Mouse (Mus musculus): ENCODE results near the gene Ttll2.
"Not testable (repeated sequence)": the region's sequence is repeated elsewhere in the genome, so short reads cannot be mapped to it uniquely, and the experiment has no call there.

The Ttll2 gene

DNA sequence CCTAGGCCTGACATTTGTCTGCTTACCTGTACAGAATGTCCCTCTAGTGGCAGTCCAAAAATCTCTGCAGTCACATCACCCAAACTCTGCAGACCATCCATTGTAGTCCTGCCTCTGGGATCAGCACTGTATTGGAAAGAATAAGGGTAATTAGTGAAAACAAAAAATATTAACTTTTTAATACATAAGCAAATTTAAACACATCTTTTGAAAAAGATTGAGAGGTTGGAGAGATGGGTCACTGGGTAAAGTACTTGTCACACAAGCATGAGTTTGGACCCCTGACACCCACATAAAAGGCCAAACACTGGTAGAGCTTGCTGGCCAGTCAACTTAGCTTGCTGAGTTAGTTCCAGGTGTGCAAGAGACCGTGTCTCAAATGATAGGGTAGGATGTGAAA is at the start of gene Ttll2:
TSS of gene Ttll2 (minus strand) at position 101 of the 400 bp plus-strand sequence.
- not testable (repeated sequence) for DNase-seq

DNA sequence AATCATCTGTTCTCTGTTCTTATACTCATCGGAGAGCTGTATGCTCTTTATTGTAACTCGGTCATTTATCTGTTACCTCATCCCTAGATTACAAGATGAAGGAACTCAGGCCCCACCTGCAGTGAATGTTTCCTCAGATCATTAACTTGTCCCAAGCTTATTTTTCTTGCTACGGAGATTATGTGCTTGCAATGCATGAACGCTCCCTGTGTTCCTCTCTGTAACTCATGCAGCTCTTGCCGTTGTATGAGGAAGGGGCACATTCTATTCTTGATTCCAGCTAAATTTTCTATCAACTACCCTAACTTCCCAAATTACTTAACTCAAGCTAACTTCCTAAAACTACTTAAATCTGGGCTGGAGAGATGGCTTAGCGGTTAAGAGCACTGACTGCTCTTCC is 47.3 kb upstream of the Ttll2 start:
- DNase-seq, result not testable (repeated sequence)

DNA sequence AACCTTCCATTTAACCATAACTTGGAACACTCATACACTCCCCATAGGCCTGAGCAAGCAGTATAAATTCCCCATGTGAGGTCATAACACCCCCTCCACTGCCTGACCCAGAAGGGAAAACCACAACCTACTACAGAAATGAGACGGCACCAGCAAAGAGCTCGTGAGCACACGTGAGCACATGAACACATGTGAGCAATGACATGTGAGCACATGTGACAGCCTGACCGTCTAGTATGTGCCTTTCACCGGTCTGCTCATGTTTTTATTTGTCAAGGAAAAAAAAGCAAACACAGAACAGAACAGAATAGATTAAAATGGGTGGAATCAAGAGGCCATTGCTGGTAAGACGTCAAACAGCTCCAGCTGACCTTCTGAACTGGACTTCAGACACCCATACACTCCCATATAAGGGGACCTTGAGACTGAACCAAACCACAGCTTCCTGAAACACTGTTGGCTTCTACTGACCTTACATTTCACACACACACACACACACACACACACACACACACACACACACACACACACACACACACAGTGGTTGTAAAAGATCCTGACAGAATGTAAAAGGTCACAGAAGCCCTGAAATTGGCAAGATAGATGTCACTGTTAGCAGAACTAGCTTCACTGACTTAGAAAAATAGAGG is 45.8 kb upstream of the Ttll2 start:
- DNase-seq, result not testable (repeated sequence)

DNA sequence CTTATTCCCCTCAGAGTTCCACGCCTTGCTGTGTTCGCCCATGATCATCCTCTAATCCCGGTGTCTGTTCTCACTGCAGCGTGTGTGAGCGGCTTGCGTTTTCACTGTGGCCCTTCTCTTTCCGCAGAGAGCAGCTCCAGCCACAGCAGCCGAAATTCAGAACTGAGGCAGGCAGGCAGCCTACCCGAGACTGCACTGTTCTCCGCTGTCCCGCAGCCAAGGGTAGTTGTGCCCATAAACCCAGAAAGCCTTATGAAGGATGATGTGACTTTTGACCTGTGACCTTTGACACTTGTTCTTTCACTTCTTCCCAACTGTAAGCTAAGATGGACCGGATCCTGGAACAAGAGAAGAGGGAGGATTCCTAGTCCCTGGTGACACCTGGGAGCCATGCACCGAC is 44.6 kb upstream of the Ttll2 start:
- DNase-seq, result not testable (repeated sequence)

DNA sequence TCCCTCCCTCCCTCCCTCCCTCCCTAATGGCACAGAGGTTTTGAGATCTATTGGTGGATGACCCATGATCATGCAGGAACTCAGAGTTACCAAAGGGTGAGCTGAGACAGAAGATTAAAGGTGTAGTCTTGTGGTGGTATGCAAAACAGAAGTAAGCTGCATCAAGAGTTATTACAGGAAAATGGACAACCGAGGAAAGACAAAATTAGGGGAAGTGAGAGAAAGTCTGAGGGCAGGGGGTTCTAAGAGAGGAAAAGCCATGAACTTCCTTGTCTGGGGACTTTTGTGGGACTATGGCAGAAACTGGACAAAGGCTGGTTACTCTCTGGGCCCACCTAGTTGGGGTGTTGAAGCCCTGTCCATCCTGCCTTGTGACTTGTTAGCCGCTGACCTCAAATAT is 43.8 kb upstream of the Ttll2 start:
- DNase-seq, result not testable (repeated sequence)

DNA sequence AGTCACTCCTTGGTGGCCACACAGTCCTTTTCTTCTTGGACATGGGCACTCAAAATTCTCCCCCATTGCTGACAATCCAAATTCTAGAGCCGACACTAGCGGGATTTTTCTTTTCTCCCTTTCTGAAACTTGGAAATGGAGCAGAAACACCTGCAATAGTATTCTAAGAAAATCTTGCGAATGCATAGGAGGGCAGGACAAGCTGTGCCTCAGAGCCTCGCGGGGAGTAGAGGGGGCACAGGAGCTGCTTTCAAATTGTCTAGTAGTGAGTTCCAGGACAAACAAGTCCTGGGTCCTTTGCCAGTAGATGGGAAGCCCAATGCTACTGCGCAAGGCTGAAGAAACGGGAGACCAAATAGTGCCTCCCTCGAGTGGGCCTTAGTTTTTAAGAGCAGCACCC is 43.2 kb upstream of the Ttll2 start:
- not testable (repeated sequence) for DNase-seq

DNA sequence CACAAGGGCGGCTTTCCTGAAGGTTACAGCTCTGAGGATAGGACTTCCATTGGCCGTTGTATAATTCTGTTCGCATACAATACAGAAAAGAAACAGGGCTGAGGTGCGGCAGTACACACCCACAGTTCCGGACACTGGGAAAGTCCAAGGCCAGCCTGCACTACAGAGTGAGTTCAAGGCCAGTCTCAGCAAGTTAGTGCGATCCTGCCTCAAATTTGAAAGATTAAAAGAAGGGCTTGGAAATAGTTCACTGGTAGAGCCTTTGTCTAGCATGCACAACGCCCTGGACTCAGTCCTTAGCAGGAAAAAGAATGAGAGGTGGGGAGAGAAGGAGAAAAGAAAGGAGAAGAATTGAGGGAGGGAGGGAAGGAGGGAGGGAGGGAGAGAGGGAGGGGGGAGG is 42.6 kb upstream of the Ttll2 start:
- DNase-seq, result not testable (repeated sequence)

DNA sequence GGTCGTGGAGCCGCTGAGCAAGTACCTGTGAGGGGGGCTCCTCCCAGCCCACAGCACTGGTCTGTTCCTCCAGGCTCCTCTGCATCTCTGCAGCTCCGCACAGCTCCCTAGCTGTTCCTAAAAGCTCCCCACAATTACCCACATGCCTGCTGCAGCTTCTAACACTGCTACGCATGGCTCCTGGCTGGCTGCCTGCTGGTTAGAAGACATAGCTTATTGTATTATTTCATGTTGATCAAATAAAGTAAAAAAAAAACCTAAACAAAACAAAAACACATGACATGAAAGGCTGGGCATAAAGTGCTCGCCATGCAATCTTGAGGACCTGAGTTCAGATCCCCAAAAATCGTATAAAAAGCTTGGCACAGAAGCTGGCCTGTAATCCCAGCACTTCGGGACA is 37.4 kb upstream of the Ttll2 start:
- DNase-seq, result peak; percentile 48 to 49

DNA sequence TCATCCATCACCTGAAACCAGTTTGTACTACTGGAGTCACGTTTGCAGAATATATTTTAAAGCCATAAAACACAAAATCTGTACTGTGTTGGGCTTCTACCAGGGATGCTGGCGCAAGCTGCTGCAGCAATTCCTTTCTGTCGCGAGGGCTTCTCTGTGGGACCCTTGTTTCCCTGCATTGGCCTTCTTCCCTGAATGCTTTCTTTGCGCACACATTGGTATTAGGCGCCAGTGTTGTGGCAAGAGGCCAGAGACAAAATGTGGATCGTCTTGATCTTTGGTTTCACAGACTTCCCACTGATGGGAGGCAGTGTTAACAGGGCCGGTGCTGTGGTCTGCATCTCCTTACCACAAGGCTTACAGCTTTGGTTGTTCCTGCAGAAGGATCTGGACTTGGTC is 36.5 kb upstream of the Ttll2 start:
- peak in 1 of 2 experiments; percentile 27 for DNase-seq

DNA sequence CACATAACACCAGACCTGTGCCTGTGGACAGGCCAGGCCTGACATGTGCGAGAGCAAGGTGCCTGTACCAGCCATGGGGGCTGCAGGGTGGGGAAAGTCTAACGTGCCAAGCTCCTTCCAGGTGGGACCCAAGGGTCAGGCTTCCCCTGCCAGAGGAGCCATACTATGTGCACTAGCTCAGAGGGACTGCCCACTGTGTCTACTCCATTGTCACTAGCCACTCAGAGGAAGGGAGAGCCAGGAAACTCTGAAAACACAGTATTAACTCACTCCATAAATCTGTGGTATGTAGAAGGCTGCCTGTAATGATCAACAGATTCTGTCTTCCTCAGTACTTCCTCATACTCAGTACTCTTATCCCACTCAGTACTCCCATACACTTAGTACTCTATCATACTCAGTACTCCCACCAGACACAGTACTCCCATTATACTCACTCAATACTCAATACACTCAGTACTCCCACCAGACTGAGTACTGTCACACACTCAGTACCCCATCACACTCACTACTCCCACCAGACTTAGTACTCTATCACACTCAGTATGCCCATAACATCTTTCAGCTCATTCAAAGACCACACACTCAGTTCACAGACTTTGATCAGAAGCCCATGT is 36.0 kb upstream of the Ttll2 start:
- not testable (repeated sequence) for DNase-seq

DNA sequence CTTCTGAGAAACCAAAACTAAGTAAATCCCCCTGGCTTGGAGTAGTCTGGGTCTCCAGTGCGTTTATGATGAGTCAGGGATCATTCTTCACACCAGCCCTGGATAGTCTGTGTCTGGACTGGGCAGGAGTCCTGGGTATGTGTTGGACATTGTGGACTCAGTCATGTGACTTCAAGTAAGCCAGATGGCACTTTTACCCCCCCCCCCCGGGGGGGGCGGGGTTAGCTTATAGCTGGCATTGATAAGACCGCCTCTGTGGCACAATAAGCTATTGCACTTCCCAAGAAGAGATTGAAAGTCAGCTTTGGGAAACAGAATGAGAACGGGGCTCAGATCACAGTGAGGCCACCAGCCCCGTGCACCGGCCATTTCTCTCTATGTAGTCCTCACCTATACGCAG is 33.5 kb upstream of the Ttll2 start:
- peak; percentile 15 to 17 for DNase-seq

DNA sequence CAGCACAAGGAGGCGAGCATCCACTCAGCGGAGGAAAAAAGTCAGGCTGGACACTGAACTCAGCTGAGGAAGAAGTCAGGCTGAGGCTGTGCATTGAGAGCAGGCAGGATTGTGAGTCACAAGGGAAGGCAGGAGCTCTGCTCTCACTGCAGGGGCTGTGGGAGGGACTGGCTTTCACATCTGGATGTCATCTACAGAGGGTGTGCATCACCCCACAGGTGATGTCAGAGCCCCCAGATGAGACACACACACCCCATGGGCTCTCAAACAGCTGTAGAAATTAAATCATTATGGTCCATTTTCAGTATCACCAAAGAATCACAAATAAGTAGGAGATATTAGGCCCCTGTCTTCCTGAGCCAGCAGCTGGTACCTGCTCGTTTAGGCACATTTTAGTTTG is 32.9 kb upstream of the Ttll2 start, which contains the start of gene Unc93a2:
TSS of gene Unc93a2 (minus strand) at position 101 of the 400 bp plus-strand sequence.
- DNase-seq, result not testable (repeated sequence)

DNA sequence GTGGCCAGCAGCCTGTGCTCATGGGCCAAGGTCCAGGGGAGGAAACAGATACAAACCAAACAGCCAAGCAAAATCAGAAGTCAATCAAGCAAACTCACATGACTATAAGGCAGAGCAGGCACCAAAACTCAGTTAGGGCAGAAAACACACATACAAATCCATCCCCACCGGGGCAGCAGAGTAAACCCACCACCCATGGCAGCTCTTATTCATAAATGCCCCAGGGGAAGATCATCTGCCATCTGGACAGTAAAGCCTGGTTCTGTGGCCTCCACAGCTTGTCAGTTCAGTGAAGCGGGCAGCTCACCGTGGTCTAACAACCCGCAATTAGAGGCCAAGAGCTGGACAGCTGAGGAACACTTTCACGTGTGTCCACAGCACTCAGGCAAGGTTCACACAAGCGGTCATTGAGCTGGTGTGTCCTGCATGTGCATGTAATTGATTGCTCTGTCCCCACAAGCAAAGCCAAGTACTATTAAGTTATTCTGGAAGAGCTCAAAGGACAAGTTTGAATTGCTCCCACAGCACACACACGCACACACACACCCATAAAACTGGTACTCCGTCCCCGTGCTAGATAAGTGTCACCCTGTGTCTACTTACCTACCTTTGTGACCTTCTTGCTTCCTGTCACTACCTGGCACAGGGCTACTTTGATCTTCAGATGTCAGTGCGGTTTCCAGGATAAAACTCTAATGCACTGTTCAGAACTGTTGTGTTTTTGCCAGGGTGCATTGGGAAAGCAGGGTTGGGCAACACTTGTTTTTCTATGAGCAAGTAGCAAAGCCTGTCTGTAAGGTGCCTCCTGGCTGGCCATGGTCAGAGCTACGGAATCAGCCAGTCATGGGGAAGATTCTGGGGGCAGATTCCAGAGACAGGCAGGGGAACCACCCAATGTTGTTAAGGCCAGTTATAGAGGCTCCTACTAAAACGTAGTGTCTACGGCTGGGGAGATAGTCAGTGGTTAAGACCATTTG is 31.0 kb upstream of the Ttll2 start:
- DNase-seq, result not testable (repeated sequence)

DNA sequence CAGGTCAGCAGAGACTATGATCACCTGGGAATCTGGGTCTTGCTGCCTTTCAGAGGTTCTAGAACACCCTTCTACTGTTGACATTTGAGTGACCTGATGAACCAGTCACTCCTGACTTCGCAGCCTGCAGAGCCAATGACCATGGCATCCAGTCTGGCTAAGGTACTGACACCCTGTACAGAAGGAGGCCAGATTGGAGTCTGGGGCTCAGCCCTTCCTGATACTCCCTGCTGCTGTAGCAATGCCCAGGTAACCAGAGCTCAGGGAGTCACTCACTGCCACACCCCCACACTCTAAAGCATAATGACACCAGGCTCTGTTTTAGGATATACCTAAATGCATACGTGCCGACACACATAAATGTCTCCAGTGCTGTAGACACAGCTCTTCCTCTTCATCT is 30.2 kb upstream of the Ttll2 start:
- not testable (repeated sequence) for DNase-seq

DNA sequence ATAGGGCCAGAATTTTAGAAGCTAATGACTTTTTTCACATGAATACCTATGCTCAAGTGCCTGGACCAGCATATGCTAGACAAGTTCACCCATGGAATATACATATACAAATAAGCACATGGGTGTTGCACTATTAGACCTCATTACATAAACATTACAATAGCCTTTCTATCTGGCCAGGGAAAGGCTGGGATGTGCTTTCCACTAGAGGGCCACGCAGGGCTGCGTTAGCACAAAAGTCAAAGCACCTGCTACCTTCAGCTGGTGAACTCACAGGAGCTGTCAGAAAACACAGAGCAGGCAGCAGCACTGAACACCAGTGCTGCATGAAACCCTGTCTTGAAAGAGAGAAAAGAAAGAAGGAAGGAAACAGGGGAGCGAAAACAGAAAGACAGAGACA is 25.4 kb upstream of the Ttll2 start:
- DNase-seq, result not testable (repeated sequence)

DNA sequence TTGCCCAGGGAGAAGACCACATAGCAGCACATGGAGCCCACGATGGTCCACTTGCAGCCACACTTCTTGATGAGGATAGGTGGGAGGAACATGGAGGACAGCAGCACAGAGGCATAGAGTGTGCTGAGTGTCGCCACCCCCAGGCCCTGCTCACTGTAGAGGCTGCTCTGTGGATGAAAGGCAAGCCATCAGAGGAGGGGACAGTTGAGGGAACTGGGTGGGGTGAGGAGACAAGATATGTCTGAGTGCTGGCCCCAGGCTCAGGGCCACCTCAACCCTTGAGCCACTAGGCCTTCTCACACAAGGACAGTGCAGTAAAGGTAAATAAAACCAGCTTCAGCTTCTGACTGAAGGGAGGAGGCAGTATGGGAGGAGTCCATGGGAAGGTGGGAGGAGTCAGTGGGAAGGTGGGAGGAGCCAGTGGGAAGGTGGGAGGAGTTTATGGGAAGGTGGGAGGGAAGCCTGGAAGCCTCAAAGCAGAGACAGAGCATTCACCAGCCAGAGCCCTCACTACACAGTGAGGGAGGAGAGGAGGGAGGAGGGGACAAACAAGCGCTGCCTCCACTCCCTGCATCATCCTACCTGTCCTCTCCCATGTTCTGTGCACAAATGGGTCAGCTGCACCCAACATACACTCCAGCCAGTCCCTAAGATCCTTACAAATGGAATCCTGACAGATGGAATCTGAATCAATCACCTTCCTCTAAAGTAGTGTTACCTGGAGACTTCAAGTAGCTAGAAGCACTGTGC is 24.6 kb upstream of the Ttll2 start:
- DNase-seq, result not testable (repeated sequence)

DNA sequence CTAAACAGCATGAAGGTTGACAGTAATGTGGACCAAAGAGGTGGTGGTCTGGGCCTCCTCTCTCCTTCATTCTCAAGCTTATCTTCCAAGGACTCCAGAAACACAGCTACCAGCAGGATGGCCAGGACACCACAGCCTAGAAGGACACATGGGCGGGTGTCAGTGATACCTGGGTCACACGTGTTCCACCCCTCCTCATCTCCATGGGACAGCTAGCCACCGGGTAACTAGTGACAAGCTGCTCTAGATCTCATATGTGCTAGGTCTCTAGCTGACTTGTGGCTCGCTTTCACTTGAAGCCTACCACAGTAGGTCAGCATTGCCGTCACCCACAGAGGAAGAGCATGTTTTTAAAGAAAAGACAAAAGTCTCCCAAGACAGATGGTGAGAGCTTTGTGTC is 19.4 kb upstream of the Ttll2 start, which contains the start of gene Gm49630:
TSS of gene Gm49630 (minus strand) at position 101 of the 400 bp plus-strand sequence.
- DNase-seq, result not testable (repeated sequence)

DNA sequence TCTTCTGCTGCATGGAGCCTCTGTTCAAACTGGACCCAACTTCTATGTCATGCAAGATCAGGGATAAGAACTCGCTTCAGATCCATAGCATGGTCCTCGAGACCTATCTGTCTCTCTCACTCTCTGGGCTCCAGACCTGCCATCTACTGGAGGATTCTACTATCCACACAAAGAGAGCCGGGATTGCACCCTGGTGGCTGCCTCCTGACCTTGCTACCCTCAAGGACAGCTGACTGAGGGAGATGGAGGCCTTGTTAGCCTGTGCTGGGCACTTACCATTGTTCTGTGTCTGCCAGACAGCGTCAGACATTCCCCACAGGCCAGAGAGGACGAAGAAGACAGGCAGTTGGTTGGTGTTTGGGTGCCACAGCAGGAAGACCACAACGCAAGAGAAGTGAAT is 16.9 kb upstream of the Ttll2 start:
- not testable (repeated sequence) for DNase-seq

DNA sequence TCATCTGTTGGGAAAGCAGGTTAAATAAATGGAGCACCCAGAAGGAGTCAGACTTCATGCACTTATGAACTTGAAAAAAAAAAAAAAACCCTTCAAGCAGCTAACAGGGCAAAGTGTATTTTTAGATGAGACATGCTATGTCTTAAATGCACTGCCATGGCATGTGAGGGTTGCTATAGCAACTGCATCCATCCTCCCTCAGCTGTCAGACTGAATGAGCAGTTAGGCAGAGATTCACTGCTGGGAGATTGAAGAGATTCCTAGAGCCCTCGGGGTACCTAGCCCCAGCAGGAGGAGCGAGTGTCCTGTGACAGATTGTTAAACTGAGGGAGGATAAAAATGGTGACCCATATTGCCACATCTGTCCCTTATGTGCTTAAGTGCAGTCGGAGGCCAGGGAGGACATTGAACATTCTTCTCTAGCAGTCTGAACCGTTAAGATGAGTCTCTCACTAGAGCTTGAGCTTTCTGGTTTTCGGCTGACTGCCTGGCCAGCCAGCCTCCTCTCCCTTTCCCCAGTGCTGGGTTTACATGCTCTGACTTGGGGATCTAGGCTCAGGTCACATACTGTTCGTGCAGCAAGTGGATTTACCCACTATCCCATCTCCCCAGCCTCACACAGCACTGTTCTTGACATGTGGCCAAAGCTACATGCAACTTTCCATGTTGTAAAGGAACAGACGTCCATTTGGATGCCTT is 14.3 kb upstream of the Ttll2 start:
- not testable (repeated sequence) for DNase-seq

DNA sequence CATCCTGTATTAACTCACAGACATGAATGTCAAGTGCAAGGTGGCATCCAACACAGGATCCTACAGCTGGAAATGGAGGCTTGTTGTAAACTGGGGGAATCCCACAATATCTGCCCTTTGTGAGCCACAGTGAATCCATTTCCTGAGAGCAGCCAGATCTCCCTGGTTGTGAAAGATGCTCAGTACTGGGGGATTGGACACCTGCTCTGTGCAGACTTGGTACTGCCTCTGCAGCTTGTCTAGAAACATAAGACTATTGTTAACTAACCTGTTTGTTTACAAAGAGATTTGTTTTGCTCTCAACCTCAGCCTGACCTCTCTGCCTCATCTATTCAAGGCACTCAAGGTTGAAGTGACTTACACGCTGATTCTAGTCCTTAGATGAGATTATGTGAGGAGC is 13.8 kb upstream of the Ttll2 start:
- DNase-seq, result not testable (repeated sequence)

DNA sequence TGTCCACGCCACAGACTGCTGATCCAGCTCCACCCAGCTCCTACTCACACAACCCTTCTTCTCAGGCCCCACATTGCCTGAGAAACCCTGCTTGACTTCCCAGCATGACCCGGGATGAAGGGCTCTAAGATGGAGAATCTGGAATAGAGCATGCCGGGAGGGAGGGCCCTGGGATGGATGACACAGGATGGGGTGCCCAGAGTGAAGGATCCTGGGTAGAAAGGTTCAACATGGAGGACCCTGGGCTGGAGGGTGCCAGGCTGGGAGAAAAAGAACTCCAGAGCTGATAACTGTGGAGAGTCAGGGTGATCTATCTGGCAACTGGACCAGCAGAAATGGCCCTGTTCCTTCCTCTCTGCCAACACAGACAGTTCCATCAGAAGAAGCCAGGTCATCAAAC is 13.1 kb upstream of the Ttll2 start:
- not testable (repeated sequence) for DNase-seq
